Mouse (Mus musculus) CH12.LX (cell line): ENCODE measurements around the gene Arrdc2. TPM values are rescaled to one million over a fixed set of nuclear protein-coding genes. Genes with fewer than 3 reads are reported as not detected.

Source experiments
- DNase-seq: peaks from one replicate; pipeline ENCODE4 v3.0.0-alpha.2; 2013; ENCODE audit errors: extremely low read depth
- H3K27ac ChIP-seq: 2 replicates; pipeline ENCODE4 v1.5.1; 2012; ENCODE audit warnings: low read depth, mild to moderate bottlenecking, control low read depth, moderate library complexity; ENCODE audit not compliant: insufficient read depth
- H3K27me3 ChIP-seq: replicated peaks from 2 replicates; pipeline ENCODE3; 2012; ENCODE audit warnings: inconsistent platforms
- H3K36me3 ChIP-seq, 2 experiments: replicated peaks in 1 of 2; 2 replicates each; pipeline versions ENCODE3 to v1.6.1; 2012; ENCODE audit warnings: inconsistent platforms in 1 of 2, low read length in 1 of 2, mild to moderate bottlenecking in 1 of 2, mixed read lengths in 1 of 2, moderate library complexity in 1 of 2; ENCODE audit not compliant: control insufficient read depth in 1 of 2, insufficient read depth in 1 of 2
- H3K4me1 ChIP-seq, 2 experiments: 2 replicates each; pipeline ENCODE4 v1.6.1; 2012; ENCODE audit warnings: inconsistent platforms in 1 of 2, moderate library complexity in 1 of 2; ENCODE audit not compliant: insufficient read depth in 2 of 2, control insufficient read depth in 1 of 2
- H3K4me2 ChIP-seq: 2 replicates; pipeline ENCODE4 v1.6.1; 2012; ENCODE audit warnings: low read depth, mild to moderate bottlenecking, control low read depth; ENCODE audit not compliant: poor library complexity, insufficient read depth, severe bottlenecking
- H3K4me3 ChIP-seq, 3 experiments: fragments of 150-350 bp in 1 of 3; sonication (generic) in 1 of 3; replicated peaks in 1 of 3; 2 replicates each; pipeline versions ENCODE3 to v1.5.1; 2011 to 2012; ENCODE audit warnings: low read depth in 2 of 3, low read length in 2 of 3, mild to moderate bottlenecking in 2 of 3, moderate library complexity in 2 of 3, control low read depth in 1 of 3, improper control_type of control experiment in 1 of 3, inconsistent platforms in 1 of 3, mixed read lengths in 1 of 3; ENCODE audit not compliant: poor library complexity in 1 of 3
- H3K79me2 ChIP-seq: replicated peaks from 2 replicates; pipeline ENCODE4 v1.6.1; 2012; ENCODE audit warnings: mild to moderate bottlenecking, moderate library complexity; ENCODE audit not compliant: control insufficient read depth, poor library complexity, insufficient read depth, severe bottlenecking; ENCODE audit errors: extremely low read depth
- H3K9ac ChIP-seq: 2 replicates; pipeline ENCODE4 v1.6.1; 2012; ENCODE audit warnings: low read depth, mild to moderate bottlenecking, control low read depth, moderate library complexity; ENCODE audit not compliant: insufficient read depth
- H3K9me3 ChIP-seq: replicated peaks from 2 replicates; pipeline ENCODE3; 2012; ENCODE audit warnings: low read length, inconsistent platforms, mixed read lengths
- ELF1 ChIP-seq: IDR thresholded peaks from 2 replicates; pipeline ENCODE4 v1.6.1; 2014; ENCODE audit warnings: low read depth, mild to moderate bottlenecking, inconsistent platforms, low read length, improper control_type of control experiment
- GABPA ChIP-seq: IDR thresholded peaks from 2 replicates; pipeline ENCODE4 v1.6.1; 2012; ENCODE audit warnings: low read depth, low read length, improper control_type of control experiment, inconsistent platforms; ENCODE audit not compliant: insufficient replicate concordance
- HCFC1 ChIP-seq: IDR thresholded peaks from 2 replicates; pipeline ENCODE4 v1.6.1; 2012; ENCODE audit warnings: low read depth, mild to moderate bottlenecking, inconsistent platforms, low read length, improper control_type of control experiment
- IRF4 ChIP-seq: IDR thresholded peaks from 2 replicates; pipeline ENCODE4 v1.6.1; 2014; ENCODE audit warnings: low read depth, mild to moderate bottlenecking, inconsistent platforms, low read length, improper control_type of control experiment
- JUN ChIP-seq: IDR thresholded peaks from 2 replicates; pipeline ENCODE4 v1.6.1; 2011; ENCODE audit warnings: low read depth, mild to moderate bottlenecking, low read length, improper control_type of control experiment, moderate library complexity; ENCODE audit not compliant: insufficient read depth
- JUND ChIP-seq: conservative IDR thresholded peaks from 2 replicates; pipeline ENCODE4 v1.6.1; 2011; ENCODE audit warnings: low read depth, low read length, improper control_type of control experiment
- MAFK ChIP-seq: IDR thresholded peaks from 2 replicates; pipeline ENCODE4 v1.6.1; 2011; ENCODE audit warnings: low read length, improper control_type of control experiment; ENCODE audit not compliant: insufficient replicate concordance
- MEF2A ChIP-seq: IDR thresholded peaks from 2 replicates; pipeline ENCODE4 v1.6.1; 2014; ENCODE audit warnings: low read depth, mild to moderate bottlenecking, inconsistent platforms, low read length, improper control_type of control experiment, borderline replicate concordance
- SMC3 ChIP-seq: IDR thresholded peaks from 2 replicates; pipeline ENCODE4 v1.6.1; 2011; ENCODE audit warnings: low read depth, low read length, improper control_type of control experiment
- TBP ChIP-seq: conservative IDR thresholded peaks from 2 replicates; pipeline ENCODE4 v1.6.1; 2011; ENCODE audit warnings: low read depth, low read length, improper control_type of control experiment
- ZMIZ1 ChIP-seq: IDR thresholded peaks from 2 replicates; pipeline ENCODE4 v1.6.1; 2012; ENCODE audit warnings: low read depth, mild to moderate bottlenecking, inconsistent platforms, low read length, improper control_type of control experiment
- ZNF384 ChIP-seq: IDR thresholded peaks from 2 replicates; pipeline ENCODE4 v1.6.1; 2012; ENCODE audit warnings: low read depth, low read length, improper control_type of control experiment, inconsistent platforms
- dilution Hi-C: fragments of 300-500 bp; cut with MboI; formaldehyde crosslinking; loops from 2 replicates; pipeline ENCODE4 v1.14.3; 2020; ENCODE audit warnings: low sequenced_read_pairs; ENCODE audit not compliant: extremely low pct_unique_long_range_greater_than_20kb, extremely low pct_ligation_motif_present
- in situ Hi-C: fragments of 300-500 bp; cut with MboI; formaldehyde crosslinking; loops from 3 replicates; pipeline ENCODE4 v1.14.3; 2019; ENCODE audit warnings: low sequenced_read_pairs, low pct_ligation_motif_present, low pct_unique_long_range_greater_than_20kb, mixed read lengths
- polyA plus RNA-seq: library from polyadenylated mRNA; unstranded; fragments of >175 nt; gene quantifications from 2 replicates; pipeline ENCODE4 v1.2.1, GENCODE M21; 2012; ENCODE audit warnings: low read depth; ENCODE audit not compliant: insufficient read length
- total RNA-seq, 2 experiments: library from RNA; depleted of rRNA; stranded (reverse); fragments of 300-350 nt in 1 of 2; fragments of >200 nt in 1 of 2; gene quantifications; 2 replicates each; pipeline ENCODE4 v1.2.3; 2012 to 2014

The Arrdc2 gene
- total and polyA plus RNA-seq, 3 experiments = 5.6 to 8.0 (median 6.1) TPM

GRCm38 (mm10) chr8:70800648-70801047 is 38.9 kb downstream of the Arrdc2 start:
- no peak overlapping the region for H3K27ac ChIP-seq
- TF ChIP-seq ZNF384 (no peak), IRF4 (no peak), GABPA (no peak)
- no peak overlapping the region for H3K9ac ChIP-seq
- no peak overlapping the region for H3K4me3 ChIP-seq
- H3K9me3 ChIP-seq = no peaks in the 10 kb centered on the region
- DNase-seq = no peak
- peaks cover 0 to 1% of the 10 kb centered on the region in 2 experiments for H3K36me3 ChIP-seq
- dilution Hi-C loops = no loop called here
- in situ Hi-C loops = loop anchor here (5.0 kb wide), 1 partner anchor 33 kb away; no protein-coding TSS in a partner anchor
- no peak overlapping the region for H3K4me2 ChIP-seq
- H3K4me1 ChIP-seq = peaks cover 10 to 38% of the 10 kb centered on the region in 2 experiments
- H3K27me3 ChIP-seq = peaks cover 17% of the 10 kb centered on the region
- no peaks in the 10 kb centered on the region for H3K79me2 ChIP-seq

GRCm38 (mm10) chr8:70798281-70798680 is 41.2 kb downstream of the Arrdc2 start:
- dilution Hi-C loops = no loop called here
- TF ChIP-seq MAFK = no peak
- no peak for TF ChIP-seq JUN
- TF ChIP-seq HCFC1 = no peak
- no peak for TF ChIP-seq ZMIZ1
- no peak for TF ChIP-seq MEF2A
- no peak for TF ChIP-seq TBP
- TF ChIP-seq SMC3 = no peak
- no peak for TF ChIP-seq ELF1
- TF ChIP-seq JUND = no peak
- in situ Hi-C loops = no loop called here
- Histone ChIP-seq H3K4me2 (no peak overlapping the region), H3K27ac (no peak overlapping the region), H3K27me3 (peaks cover 38% of the 10 kb centered on the region), H3K4me1 (peaks cover 6 to 25% of the 10 kb centered on the region in 2 experiments), H3K4me3 (no peak overlapping the region), H3K9me3 (no peaks in the 10 kb centered on the region), H3K9ac (no peak overlapping the region), H3K79me2 (no peaks in the 10 kb centered on the region), H3K36me3 (peaks cover 0 to 1% of the 10 kb centered on the region in 2 experiments)
- DNase-seq = no peak
